Mouse (Mus musculus) frontal cortex, adult 2 months (tissue): ENCODE data around the gene Slc44a5. TPM values are rescaled to one million over a fixed set of nuclear protein-coding genes. Genes with fewer than 3 reads are reported as not detected.
"Not testable (repeated sequence)": the region's sequence is repeated elsewhere in the genome, so short reads cannot be mapped to it uniquely, and the experiment has no call there.

Experiments
- DNase-seq, 2 experiments: peaks; one replicate each; pipeline ENCODE4 v3.0.0; 2022; ENCODE audit warnings: low spot score in 1 of 2; ENCODE audit errors: extremely low spot score in 1 of 2
- polyA plus RNA-seq: library from polyadenylated mRNA; depleted of rRNA; stranded (reverse); fragments of >200 nt; gene quantifications from 2 replicates; pipeline ENCODE4 v1.2.3, GENCODE M21; 2012

The Slc44a5 gene
- polyA plus RNA-seq, 1 experiment: 8.3 TPM

DNA sequence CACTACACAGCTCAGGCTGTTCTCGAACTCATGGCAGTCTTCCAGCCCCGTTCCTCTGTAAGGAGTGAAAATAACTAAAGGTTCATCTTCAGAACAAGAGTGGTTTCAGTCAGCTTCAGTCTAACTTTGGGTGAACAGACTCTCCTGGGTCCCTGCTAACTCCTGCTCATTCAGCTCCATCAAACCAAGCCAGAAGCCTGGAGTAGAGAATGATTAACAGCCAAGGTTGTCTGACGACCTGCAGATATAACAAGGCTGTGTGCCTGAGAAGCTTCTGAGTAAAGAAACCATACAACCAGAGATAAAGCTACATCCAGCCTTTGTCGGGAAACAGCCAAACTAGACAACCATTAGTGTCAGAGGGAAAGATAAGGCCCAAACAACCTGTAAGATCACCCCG is 5.8 kb upstream of the Slc44a5 start:
- DNase-seq: no peak

DNA sequence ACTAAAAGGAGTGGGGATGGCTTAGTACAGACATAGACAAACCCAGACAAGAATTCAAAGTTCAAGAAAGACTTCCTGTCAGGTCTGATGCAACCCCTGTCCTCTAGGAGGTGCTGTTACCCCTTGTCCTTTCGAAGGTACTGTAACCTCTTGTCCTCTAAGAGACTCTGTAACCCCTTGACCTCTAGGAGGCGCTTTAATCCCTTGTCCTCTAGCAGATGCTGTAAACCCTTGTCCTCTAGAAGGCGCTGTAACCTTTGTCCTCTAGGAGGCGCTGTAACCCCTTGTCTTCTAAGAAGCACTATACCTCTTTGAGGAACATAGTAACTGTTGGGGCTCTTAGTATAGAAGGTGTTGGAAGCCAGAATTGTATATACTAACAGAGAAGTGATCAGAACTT is 4.7 kb upstream of the Slc44a5 start:
- peak; percentile 43 to 80 for DNase-seq

DNA sequence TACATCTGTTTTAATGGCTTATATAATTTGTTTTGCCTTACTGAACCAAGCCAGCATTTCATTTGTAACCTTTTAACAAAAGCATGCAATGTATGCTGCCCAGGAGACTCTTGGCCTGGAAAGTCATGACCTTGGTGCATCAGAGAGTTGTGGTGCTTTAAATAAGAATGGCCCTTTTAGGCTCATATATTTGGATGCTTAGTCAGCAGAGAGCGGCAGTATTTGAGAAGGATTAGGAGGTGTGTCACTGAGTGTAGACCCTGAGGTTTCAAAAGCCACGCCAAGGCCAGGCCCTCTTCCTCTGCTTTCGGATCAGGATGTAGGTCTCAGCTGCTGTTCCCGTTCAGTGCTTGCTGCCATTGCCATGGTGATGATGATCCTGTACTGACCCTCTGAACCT is 3.8 kb upstream of the Slc44a5 start:
- no peak for DNase-seq

DNA sequence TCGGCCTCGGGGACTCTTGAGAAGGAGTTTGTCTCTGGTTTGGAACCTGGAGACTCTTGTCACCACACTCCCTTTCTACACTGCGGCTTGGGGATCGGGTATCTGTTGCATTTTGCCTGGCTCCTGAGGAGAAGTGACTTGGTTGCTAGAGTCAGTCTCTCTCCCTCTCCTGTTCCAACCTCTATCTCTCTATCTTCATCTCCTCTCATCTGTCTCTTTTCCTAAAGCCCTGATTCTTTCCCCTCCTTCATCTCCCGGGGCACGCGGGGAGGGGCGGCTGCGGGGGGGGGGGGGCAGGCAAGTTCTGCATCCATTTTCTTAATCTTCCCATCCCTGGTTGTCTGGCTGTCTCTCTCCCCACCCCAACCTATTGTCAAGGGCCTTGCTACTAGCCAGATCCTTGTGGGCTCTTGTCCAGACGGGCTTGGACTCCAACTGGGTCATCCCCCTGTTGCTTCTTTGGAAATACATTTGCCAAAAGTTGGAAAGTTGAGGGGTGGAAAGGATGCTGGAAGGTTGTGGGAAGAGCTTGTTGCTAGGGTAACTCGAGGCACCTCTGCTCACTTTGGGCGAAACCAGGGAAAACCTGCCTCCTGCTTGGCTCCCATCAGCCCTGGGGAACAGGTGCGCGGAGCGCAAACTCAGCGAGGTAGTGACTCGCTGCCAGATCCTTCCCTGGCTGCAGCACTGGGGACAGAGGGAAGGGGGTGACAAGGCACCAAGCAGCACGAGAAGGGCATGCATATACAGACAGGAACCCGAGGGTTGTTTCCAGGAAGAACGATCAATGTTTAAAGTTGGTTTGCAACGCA is 919 bp downstream of the Slc44a5 start:
- DNase-seq: peak in 1 of 2 experiments; percentile 19

DNA sequence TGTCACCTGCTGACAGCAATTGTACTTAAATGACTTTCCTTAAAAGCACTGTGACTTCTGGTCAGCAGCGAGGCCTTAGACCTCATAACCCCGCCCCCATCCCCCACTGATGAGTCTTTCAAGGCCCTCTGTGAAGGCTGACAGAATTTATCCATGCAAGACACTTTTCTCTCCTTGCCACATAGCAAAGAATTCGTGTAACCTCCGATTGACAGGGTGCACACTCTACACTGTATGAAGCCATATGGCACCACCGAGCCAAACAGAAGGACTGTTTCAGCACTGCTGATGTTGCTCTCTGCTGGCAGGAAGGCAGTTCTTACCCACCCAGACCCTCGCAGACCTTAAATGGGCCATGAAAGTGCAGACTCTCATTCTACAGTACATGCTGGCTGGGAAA is 1.8 kb downstream of the Slc44a5 start:
- DNase-seq: no peak

DNA sequence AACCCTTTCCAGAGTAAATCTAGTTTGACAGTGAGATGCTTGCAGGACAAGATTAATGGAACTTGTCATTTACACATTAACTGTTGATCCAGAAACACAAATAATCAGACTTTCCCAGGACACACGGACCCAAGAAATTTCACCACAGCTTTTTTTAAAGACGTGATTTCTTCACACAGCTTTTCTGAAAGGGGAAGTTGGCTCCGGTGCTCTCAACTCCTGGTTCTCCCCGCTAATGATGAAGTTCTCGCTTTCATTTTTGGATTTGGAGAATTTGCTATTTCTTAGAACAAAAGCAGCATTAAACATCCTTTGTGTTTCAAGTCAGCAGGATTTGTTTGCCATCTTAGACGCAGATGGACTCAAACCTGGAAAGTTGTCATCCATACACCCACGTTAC is 2.6 kb downstream of the Slc44a5 start:
- no peak for DNase-seq

DNA sequence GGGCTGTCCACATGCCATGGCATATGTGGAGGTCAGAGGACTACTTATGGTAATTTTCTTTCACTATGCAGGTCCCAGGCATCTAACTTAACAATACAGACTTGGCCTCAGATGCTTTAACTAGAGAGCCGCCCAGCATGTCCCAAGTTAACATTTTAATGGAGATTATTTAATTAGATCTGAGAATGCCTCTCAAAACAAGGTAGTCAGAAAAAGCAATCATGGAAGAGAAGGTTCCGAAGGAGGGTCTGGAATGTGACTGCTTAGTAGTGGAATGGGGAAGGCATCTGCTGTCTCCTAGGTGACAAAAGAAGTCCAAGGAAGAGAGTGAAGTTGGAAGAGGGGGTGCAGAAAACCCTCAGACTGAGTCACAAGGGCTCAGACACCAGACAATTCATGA is 7.4 kb downstream of the Slc44a5 start:
- no peak for DNase-seq

DNA sequence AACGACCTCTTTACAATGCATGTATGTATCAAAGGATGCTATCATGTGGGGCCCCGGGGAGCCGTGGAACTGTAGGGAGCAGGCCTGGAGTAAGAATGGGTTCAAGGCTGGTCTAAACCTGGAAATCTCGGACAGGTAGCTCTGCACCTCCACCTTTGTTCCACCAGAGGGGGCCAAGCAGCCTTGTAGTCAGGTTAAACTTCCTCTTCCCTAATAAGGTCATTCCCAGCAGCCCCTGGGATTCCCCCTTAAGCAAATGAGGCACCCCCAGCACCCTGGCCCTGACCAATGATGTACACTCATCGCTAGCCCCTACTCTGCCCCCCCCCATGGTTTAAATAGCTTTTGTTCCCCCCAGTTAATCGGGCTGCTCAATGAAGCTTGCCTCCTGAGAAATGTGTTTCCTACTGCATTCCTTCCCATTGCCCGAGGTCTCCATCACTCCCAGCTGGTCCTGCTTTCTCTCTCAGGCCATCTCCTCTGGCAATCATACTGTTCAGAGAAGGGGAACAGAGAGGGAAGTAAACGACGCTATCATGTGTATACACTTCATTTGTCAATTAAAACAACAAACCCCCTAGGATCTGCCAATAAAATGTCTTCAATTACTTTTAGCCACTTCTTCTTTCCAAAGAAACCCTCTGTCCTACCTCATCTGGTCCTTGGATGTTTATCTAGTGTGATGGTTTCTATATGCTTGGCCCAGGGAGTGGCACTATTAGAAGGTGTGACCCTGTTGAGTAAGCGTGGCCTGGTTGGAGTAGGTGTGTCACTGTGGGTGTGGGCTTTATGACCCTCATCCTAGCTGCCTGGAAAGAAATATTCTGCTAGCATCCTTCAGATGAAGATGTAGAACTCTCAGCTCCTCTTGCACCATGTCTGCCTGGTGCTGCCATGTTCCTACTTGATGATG is 11.4 kb downstream of the Slc44a5 start:
- peak in 1 of 2 experiments; percentile 68 for DNase-seq

DNA sequence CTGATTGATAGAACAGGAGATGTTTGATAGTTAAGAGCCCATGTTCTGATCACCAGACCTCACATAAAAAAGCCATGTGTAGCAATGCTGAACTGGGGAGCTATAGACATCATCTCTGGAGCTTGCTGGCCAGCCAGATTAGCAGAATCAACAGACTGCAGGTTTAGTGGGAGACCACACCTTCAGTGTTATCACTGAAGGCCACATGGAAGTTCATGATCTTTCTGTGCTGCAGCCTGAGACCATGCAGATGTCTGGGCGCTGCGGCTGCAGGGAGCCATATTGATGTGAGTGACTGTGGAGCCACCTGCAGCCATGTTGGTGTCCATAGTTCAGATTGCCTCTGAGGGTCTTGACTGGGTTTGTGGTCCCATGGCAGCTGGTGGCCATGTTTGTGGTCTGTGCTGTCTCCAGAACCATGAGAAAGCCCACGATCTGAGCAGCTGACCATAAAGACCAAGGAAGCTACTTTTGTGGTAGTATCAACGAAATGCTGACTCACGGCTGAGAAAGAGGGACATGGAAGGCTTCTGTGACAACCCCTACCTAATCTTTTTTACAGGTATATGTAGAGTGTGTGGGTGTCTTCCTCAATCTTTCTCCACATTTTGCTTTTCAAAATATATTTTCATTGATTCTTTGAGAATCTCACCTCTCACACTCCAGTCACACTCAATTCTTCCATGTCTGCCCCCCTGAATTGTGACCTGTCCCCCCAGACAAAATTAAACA is 26.7 kb downstream of the Slc44a5 start:
- DNase-seq: no peak

DNA sequence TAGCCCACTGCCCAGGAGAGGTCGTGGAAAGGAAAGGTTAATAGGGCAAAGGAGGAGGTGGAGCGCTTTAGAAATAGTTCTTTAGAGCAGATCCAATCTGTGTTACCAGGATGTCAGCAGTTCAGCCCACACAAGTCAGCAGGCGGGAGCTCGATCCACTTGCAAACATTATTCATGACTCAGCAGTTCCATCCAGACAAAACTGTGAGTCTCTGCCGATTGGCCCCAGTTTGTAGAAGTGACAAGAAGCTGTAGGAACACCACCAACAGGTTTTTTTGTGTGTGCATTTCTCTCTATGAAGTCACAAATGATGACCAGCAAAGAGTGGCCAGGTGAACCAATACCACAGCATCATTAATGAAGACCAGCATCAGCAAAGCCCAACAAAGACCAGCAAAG is 28.1 kb downstream of the Slc44a5 start:
- DNase-seq: no peak

DNA sequence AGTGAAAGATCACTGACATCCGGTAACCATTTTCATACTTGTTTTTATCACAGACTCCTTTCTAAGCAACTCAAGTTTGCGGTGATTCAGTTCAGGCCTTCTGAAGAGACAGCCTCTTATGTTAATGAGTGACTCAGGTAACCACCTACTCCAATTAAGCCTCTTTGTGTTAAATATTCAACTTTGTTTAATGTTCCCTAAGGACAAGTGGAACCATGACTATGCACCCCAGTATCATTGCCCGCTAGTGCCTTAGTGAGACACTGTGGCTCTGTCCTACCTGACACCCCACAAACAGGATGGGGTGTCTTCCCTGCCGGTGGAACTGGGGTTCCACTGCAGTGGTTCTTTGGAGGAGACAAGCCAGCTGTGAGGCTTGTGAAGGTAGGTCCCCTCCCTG is 73.6 kb downstream of the Slc44a5 start:
- no peak for DNase-seq

DNA sequence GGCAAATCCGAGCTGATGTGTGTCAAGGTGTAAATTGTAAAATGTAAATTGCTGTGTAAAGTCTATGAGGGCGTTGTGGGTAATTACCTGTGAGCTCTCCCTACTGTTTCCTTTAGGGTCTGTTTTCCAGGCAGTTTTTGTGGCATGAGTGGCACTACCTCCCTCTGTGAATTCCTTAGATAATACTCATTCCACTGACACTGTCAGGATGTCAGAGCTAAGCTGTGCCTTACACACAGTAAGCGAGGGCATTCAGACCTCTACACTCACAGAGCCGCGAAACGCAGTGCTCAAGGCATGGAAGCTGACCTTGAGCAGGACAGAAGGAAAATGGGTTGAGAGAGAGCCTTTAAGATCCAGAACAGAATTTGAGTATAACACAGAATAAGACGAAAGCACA is 80.1 kb downstream of the Slc44a5 start:
- no peak for DNase-seq

DNA sequence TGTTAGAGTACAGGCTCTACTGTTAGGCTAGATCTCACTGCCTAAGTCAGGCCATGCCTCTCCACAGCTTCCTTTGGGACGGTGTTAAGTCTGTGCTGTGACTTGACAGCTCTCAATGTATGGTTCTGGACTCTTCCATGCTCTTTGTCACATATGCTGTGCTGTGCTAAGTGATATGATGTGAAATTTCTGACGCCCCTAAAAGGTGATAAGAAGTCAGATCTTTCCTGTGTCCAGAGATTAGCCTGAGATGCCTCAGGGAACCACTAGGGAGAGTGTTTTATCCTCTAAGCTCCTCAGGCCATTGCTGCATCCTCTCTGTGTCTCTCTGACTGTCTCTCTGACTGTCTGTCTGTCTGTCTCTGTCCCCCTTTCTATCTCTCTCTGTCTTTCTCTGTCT is 84.2 kb downstream of the Slc44a5 start:
- DNase-seq: no peak

DNA sequence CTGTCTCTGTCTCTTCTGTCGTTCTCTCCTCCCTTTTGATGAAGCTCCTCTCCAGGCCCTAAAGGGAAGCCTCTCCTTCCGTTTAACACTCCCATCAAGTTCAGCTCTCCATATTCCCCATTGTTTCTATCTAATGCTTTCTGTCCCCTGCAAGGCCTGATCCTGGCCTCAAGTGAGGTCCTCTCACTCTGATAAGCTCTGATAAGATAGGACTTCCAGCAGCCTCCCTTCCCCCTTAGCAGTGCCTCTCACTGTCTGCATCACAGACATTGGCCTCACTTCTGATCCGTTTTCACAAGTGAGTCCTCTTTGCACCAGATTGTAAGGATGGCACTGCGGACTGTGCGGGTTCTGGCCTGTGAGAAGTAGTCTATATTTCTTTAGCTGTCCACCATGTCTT is 85.0 kb downstream of the Slc44a5 start:
- DNase-seq: no peak

DNA sequence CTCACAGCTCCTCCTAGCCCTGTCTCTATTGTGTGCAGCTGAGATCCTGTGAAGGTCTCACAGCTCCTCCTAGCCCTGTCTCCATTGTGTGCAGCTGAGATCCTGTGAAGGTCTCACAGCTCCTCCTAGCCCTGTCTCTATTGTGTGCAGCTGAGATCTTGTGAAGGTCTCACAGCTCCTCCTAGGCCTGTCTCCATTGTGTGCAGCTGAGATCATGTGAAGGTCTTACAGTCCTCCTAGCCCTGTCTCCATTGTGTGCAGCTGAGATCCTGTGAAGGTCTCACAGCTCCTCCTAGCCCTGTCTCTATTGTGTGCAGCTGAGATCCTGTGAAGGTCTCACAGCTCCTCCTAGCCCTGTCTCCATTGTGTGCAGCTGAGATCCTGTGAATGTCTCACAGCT is 98.8 kb downstream of the Slc44a5 start:
- DNase-seq: not testable (repeated sequence)

DNA sequence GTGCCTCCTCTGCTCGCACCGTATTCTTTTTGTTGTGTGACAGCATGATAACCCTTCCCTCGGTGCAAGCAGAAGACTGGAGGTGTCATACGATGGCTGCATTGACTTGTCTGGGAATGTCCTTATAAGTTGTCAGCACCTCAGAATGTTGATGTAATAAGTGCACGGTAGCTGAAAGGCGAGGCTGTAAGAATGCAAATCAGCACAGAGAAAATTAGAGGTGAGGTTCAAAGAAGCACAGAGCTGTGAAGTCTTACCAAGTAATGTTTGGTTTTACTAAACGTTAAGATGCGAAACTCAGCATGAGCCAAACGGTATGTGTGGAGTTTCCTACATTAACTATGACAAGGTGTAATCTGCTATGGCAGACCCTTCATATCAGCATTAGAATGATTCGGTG is 102.5 kb downstream of the Slc44a5 start:
- DNase-seq: no peak

DNA sequence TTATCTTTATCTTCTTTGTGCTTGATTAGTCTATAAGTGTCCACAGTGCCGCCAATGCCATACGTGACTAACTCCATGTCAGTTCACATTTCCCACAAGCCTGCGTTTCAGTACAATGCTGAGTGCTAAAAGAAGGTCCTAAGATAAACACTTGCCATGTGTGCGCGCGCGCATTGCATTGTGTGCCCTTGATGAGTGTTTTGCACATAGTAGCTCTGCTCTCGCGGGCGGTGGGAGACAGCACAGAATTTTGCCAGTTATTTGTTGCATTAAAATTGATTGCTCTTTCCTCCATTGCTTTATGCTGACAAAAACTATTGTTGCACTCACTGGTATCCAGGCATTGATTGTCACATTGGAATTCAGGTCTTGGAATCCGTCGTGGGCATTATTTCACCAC is 108.5 kb downstream of the Slc44a5 start:
- no peak for DNase-seq

DNA sequence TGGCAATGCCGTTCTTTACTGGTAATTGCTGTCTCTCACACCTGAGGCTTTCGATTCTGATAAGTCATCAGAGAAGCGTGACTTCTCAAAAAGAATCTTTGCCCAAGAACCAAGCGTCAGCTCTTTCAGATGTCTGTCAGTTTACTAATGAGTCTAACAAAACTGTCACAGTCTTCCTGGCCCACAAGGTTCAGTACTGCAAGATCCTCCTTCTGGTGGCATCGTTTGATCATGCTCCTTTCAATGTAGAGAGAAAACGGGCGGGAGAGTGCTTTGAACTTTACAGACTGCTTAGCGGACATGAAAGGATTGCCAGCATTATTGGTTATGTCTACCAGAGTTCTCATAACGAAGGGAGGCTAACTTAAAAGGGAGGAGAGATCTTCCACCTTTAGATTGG is 109.0 kb downstream of the Slc44a5 start:
- no peak for DNase-seq

DNA sequence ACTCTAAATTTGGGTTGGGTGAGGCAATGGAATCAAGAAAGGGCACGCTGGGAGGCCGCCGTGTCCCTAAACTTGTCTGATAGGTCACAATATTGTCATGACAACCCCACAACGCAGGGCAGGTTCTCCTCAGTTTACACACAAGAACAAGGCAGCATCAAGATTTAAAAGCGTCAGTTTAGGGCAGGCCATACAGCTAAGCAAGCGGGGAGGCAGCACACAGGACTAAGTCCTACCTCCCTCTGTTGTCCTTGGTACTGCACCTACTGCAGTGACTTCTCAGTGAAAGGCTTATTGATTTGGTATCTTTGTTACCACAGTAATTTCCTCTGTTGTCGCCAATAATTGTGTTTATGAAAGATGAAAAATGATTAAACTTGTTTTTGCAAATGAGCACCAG is 109.7 kb downstream of the Slc44a5 start:
- no peak for DNase-seq

DNA sequence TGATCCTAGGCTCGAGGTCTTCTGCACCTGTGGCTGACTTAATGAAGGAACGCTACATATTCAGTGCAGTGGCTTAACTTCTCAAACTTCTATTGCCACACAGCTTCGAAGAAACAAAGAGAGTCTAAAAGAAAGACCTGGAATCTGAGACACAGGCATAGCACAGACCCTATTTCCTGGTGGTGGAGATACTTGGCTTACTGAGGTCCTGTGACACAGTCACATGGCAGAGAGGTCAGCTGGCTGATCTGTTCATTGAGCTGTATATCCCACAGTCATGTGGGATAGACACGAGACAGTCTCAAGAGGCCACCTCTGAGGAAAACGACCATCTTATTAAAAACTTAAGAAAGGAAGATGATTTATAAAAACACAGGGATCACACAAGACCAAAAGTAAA is 116.8 kb downstream of the Slc44a5 start:
- DNase-seq: no peak
